Mouse (Mus musculus) left cerebral cortex, postnatal 14 days (tissue): ENCODE results near the gene Plcz1. TPM values are rescaled to one million over a fixed set of nuclear protein-coding genes. Genes with fewer than 3 reads are reported as not detected.

Experiments
- DNase-seq, 2 experiments: peaks; one replicate each; pipeline ENCODE4 v3.0.0; 2021 to 2022; ENCODE audit warnings: low spot score in 2 of 2, mixed read lengths in 1 of 2
- intact Hi-C: fragments of 180-260 bp; cut with DNase I; formaldehyde crosslinking; loops from one replicate; pipeline ENCODE4 v1.15.1; 2025
- long read RNA-seq, 2 experiments: library from polyadenylated mRNA; stranded (forward); transcript quantifications; one replicate each; pipeline ENCODE4 v2.0.0; 2021
- total RNA-seq, 2 experiments: library from RNA; stranded (reverse); gene quantifications; 2 replicates each; pipeline ENCODE4 v1.2.3; 2021

Plcz1 gene
- 1 to 10 TPM; 1.4 to 1.7 TPM for total RNA-seq
- long read RNA-seq, experiment 1, partial matches to known transcripts, result 4 of 4 reads
- long read RNA-seq, experiment 1, other reads (novel, unspliced or antisense), result 0 of 4 reads
- long read RNA-seq, experiment 2, partial matches to known transcripts, result 0 of 1 reads
- long read RNA-seq, experiment 2, other reads (novel, unspliced or antisense), result 1 of 1 reads

DNA sequence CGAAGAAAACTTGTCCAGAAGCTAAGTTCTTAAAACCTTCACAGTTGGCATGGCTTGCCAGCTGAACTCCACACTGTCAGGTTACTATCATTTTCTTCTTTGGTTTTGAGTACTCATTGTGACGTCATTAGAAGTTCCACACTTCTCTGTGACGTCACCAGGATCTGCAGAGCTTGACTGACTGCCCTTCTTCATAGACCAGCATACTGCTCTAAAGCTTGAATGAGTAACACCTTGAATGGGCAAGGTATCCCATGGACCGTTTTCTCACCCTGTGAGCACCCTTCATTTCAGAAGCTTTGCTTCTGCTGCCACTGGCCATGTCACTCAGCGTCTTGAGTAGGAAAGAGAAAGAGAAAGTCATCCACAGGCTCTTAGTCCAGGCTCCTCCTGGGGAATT is at the start of gene Plcz1:
TSS of gene Plcz1 (minus strand) at position 101 of the 400 bp plus-strand sequence.
- no peak for DNase-seq
- intact Hi-C loops, result no loop called here

GRCm38 (mm10) chr6:140089855-140090254 is 48.6 kb upstream of the Plcz1 start:
- intact Hi-C loops, result no loop called here
- no peak for DNase-seq

- intact Hi-C loops, result no loop called here
- DNase-seq, result no peak
These were observed 40.5 kb upstream of the Plcz1 start for GRCm38 (mm10) chr6:140081739-140082138.

- intact Hi-C loops, result no loop called here
- DNase-seq, result no peak
These were observed 39.7 kb upstream of the Plcz1 start for GRCm38 (mm10) chr6:140080933-140081332.

- intact Hi-C loops, result no loop called here
- peak in 1 of 2 experiments; percentile 8 for DNase-seq
These were observed 27.9 kb upstream of the Plcz1 start for GRCm38 (mm10) chr6:140069177-140069576.

- intact Hi-C loops, result no loop called here
These were observed 13.1 kb upstream of the Plcz1 start for GRCm38 (mm10) chr6:140054271-140054928.

GRCm38 (mm10) chr6:140051476-140051875 is 10.2 kb upstream of the Plcz1 start:
- intact Hi-C loops, result no loop called here
- no peak for DNase-seq

More at GRCm38 (mm10) chr6:140054271-140054928, 13.1 kb upstream of the Plcz1 start:
- peak; percentile 39 to 64 for DNase-seq

- intact Hi-C loops, result no loop called here
- DNase-seq, result no peak
These were observed 305 bp downstream of the Plcz1 start, which contains the start of gene Capza3 for GRCm38 (mm10) chr6:140040952-140041351. Gene Capza3 (plus strand): TSS chr6:140041252.

GRCm38 (mm10) chr6:140024404-140024803 is 16.9 kb downstream of the Plcz1 start:
- intact Hi-C loops, result no loop called here
- DNase-seq, result no peak

- intact Hi-C loops, result no loop called here
- DNase-seq, result no peak
These were observed 36.1 kb downstream of the Plcz1 start for GRCm38 (mm10) chr6:140005181-140005580.

DNA sequence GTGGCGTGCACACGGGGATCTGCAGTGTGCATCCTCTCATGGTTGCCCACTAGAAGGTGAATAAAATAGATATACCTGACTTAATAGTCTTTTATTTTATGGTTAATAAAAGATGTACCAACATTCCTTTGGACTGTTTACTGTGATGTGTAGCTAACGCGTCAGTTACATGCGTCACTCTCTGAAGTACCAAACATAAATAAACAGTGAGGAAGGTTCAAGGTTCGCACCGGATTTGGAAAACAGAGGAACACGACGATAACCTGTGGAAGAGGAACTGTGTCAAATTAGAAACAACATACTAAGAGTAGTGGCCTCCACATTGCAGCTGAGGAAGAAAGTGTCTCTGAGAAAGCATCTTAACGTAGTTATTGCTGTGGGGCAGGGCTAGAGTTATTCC is 51.7 kb downstream of the Plcz1 start:
- intact Hi-C loops, result no loop called here
- DNase-seq, result no peak

DNA sequence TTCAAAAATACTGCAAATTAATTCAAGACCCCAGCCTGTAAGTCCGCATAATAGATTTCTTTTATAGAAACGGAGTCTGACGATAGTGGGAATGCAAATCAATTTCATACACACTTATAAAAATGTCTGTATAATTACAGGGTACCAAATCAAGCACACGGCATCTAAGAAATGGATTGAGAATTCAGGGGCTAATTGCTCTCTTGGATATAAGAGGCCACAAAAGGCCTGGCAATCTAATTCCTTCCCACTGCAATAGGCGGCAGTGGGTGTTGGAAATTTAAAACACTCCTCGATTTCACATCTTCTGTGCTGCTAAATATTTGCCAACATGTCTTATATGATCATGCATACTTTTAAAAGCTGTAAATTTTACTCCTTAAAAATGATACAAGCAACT is 52.2 kb downstream of the Plcz1 start:
- intact Hi-C loops, result no loop called here
- DNase-seq, result no peak

DNA sequence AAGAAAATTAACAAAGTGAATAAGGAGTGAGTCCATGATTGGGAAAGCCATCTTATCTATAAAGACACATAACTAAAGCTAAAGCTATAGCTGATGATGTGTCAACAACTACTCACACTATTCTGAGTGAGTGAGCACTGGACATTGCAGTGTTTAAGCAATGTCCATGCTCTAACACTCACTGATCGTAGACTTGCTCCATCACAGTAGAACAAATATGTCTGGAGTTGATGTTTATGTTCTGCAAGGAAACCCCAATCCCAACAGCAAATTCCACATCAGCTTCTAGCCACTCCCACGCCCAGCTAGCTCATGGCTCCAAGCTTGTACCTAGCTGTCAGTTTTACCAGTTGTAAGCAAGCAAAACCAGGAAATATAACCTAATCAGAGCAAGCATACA is 54.7 kb downstream of the Plcz1 start:
- DNase-seq, result no peak
- intact Hi-C loops, result no loop called here

GRCm38 (mm10) chr6:139984069-139984468 is 57.2 kb downstream of the Plcz1 start:
- intact Hi-C loops, result no loop called here
- DNase-seq, result no peak

- DNase-seq, result no peak
- intact Hi-C loops, result no loop called here
These were observed 60.2 kb downstream of the Plcz1 start for GRCm38 (mm10) chr6:139981061-139981460.

GRCm38 (mm10) chr6:139978114-139978513 is 63.1 kb downstream of the Plcz1 start:
- intact Hi-C loops, result no loop called here

DNA sequence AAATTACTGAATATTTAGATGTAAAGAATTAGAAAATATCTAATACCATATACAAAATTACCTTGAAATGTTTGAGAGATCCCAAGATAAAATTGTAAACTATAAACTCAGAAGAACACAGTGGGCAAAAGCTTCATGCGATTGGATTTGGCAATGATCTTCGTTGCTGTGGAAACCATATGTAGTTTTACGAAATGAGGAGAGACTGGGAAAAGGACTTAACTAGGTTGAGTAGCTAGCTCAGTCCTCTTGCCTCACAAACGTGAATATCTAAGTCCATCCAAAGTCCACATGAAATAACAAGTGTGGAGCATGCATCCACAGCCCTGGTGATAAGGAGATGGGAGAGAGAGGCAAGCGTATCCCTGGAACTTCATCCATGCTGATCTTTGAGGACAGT is 66.6 kb downstream of the Plcz1 start:
- DNase-seq, result no peak
- intact Hi-C loops, result no loop called here

More at GRCm38 (mm10) chr6:139978114-139978513, 63.1 kb downstream of the Plcz1 start:
- no peak for DNase-seq

GRCm38 (mm10) chr6:139971608-139972298 is 69.5 kb downstream of the Plcz1 start:
- DNase-seq, result no peak
- intact Hi-C loops, result no loop called here

DNA sequence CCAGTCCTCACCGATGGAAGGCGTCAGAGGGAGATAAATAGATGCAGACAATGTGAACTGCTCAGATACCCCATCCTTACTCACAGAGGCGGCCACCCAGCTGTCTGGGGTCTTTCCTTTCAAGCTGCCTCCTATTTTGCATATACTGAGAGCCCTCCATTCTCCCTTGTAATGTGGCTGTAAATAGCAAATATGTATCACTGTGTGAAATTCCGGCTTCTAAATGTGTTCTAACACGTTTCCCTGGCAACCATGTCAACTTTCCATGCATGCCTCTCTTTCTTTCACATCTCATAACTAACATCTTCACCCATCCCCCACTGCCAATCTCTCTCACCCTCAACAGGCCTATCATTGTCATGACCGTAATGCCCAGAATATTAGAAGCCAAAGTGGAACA is 74.6 kb downstream of the Plcz1 start:
- DNase-seq, result peak; percentile 40 to 80
- intact Hi-C loops, result no loop called here

DNA sequence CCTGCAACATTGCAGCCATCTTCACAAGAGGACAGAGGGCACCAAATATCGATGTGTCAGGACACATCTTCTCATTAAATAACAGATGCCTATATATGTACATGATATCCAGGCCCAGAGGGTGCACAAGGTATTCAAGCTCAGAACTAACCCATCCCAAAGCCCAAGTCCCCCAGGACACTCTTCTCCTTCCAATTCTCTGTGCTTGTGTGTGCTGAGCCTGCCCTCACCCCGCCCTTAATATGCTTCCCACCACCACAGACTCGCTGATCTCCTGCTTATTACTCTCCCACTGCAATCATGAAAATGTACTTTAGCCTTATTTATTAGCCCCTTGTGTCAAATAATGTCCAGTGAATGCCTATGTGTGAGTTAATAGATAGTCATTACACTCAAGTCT is 76.4 kb downstream of the Plcz1 start:
- intact Hi-C loops, result no loop called here
- DNase-seq, result no peak

GRCm38 (mm10) chr6:139963775-139964174 is 77.5 kb downstream of the Plcz1 start:
- intact Hi-C loops, result no loop called here

More at GRCm38 (mm10) chr6:139963775-139964174, 77.5 kb downstream of the Plcz1 start:
- DNase-seq, result no peak
